Mouse (Mus musculus) cerebellum, adult 9-10 months (tissue): Measurements from ENCODE around the gene Maml3.

Experiments
- DNase-seq: peaks from one replicate; pipeline ENCODE4 v3.0.0; 2022

The Maml3 gene

DNA sequence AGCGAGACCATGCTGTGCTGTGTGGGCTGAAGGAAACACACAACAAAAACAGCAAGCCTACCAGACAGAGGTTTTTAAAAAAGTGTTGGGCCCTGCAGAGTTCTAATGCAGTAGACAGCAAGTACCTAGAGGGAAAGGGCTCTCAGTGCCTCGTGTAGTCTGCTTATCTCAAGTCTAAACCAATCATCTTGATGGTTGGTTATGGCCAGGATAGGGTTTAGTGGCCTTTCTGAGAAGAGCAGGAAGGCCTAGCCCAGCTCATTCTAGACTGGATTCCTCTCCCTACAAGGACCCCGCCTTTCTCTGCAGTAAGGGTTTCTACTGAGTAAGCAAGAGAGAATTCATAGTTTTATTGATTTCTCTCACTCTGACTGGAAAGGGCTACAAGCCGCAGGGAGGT is 61.0 kb downstream of the Maml3 start:
- no peak for DNase-seq

DNA sequence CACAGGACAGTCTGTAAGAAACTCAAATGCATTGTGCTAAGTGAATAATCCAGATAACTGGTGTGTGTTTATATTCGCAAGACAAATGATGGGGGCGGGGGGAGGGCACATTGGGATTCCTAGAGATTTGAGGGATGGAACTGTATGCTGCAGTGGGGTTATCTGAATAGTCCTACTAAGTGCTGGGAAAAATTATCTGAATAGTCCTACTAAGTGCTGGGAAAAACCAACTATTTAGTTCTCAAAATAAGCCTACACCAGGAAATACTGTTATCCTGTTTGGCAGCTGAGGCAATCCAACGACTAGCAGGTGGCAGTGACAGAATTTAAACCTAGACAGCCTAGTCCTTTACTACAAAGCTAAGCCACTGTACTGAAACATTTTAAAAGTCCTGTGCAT is 62.2 kb downstream of the Maml3 start:
- DNase-seq: no peak

GRCm38 (mm10) chr3:52039958-52040357 is 64.9 kb downstream of the Maml3 start:
- DNase-seq: no peak

DNA sequence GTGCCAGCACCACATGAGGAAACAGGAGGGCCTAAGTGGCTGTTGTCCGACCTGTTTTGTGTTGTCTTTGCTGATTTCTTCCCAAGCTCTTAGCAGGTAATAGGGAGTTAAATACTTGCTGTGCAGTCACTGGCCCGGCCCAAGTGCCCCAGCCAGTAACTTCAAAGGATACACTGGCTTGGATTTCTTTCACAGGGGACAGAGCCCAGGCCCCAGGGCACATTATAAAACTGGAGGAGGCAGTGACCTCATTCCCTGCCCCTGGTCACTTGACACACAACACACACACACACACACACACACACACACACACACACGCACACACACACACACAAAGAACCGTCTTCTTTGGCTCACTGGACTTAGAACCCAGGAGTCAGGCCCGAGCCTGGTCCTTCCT is 67.6 kb downstream of the Maml3 start:
- no peak for DNase-seq

DNA sequence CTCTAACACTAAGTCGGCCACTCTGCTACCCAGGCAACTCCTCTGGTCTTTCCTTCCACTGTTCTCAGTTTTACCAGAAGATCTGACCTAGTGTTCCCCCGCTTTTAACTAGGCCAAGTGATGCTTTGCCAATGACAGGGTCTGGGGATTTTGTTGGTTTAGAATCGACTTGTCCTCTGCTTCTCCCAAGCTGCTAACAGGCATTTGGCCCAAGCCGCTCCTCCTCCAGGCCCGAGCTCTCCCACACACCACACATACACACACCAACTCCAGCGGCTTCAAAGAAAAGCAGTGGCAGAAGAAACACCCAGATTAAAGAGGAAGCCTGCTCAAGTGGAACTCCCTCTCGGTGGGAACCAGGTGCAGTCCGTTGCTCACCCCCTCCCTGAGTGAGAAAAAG is 69.5 kb downstream of the Maml3 start:
- DNase-seq: no peak

DNA sequence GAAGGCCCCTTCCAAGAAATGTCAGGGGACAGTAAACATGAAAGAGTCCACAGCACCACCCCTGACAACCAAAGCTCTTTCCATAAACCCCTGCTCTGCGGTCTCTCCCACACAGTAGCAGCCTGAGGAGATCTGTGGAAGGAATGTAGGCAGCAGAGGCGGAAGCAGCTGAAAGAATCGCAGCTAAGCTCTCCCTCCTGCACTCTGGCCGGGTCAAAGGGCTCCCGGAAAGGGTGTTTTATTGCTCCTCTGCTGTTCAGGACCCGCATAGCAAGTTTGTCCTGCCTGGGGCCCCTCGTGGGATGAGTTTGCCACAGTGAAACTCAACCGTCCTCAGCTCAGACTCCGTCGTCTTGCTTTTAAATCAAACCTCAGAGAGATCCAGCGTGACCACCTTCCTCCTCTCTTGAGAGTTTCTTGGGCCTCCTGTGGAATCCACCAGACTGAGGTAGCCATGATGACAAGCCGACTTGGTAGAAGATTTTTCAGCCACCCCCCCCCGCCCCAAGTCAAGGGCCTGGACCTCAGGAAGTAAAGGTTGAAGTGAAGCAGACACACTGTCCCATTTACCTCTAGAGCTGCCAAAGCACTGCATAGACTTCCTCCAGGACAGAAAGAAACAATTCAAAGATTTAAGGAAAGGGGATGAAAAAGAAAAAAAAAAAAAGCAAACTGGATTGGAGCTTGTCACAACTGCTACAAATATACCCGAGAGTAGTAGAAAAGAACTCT is 70.9 kb downstream of the Maml3 start:
- no peak for DNase-seq

DNA sequence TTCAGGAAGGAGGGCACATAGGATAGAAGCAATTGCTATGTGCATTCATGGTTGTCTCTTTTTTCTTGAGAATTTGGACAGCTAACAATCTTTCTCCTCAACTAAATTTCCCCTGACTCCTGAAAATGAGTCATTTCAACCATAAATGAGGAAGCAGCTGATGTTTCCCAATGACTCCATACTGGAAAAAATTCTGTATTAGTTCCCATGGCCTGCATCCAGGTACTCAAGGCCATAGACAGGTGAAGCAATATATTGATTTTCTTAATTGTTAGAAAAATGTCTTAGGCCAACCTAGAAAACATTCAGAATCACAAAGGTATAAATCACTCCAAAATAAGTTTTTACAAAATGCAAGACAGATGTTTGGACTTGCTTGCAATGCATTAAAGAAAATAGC is 73.5 kb downstream of the Maml3 start:
- DNase-seq: no peak

DNA sequence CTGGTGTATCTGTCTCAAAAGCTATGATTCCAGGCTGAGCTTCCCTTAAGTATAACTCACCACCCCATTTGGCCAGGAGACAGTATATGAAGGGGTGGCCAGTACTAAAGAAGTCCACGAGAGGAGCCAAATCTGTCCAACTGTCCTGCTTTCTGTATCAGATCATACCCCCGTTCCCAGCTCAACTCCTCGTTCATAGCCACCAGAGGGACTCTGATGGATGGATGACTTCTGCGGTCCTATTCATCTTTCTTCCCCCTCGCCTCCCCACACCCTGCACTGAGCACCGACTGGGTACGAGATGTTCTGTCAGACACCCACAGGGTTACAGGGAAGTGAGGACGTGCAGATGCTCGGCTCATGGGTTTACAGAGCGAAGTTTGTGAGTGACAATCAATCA is 74.8 kb downstream of the Maml3 start:
- no peak for DNase-seq

GRCm38 (mm10) chr3:52029661-52030081 is 75.2 kb downstream of the Maml3 start:
- no peak for DNase-seq

DNA sequence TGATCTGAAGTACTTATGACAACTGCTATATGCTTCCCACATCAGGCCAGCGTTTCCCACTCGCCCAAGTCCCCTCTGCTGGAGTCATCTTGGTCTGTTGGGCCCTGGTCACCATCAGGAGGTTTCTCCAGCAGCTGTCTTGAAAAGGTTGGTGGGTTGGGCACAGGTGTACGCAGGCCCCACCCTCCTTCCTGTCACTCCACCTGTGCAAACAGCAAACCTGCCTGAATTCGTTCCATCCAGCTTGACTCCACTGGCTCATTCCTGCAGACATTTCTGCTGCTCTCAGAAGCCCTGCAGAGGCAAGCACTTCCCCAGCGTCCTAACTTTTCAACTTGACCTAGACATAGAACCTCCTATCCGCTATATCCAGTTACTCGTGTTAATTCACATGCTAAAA is 76.9 kb downstream of the Maml3 start:
- no peak for DNase-seq

- DNase-seq: no peak
These were observed 82.4 kb downstream of the Maml3 start for GRCm38 (mm10) chr3:52022486-52022885.

DNA sequence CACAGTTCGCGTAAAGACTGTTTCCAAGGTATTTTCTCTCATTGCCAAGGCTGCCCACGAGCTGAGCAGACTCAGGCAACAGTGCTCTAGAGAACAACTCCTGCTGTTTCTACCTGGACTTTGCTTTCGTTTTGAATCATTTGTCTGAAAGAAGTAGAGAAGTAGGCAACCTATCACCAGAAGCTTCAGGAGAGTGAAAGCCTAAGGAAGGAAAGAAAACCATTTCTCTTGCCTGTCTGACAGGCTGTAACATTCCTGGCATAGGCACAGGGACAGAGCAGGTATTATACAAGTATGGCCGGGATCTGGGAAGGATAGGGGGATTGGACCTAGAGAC is 86.8 kb downstream of the Maml3 start:
- DNase-seq: no peak

- no peak for DNase-seq
These were observed 87.3 kb downstream of the Maml3 start for GRCm38 (mm10) chr3:52017439-52018102.

- DNase-seq: no peak
These were observed 88.7 kb downstream of the Maml3 start for GRCm38 (mm10) chr3:52016178-52016577.

GRCm38 (mm10) chr3:52015556-52015955 is 89.3 kb downstream of the Maml3 start:
- DNase-seq: peak; percentile 53

GRCm38 (mm10) chr3:52011032-52011710 is 93.7 kb downstream of the Maml3 start:
- DNase-seq: no peak

DNA sequence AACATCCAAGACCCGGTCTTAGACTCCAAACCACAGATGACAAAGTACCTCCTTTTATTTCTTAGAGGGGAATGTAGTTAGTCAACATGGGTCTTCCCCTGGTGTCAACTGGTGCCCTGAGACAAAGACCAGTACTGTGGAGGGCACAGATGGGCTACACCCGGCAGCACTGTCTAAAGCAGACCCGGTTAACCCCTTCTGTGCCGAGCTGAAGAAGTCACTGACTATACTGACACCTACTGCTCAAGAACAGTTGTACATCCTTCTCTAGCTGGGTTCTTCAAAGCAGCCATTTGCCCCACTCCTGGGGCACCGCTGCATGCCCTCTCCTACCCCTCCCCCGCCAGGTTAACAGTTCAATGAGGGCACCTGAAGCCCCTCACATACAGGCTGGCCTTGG is 95.6 kb downstream of the Maml3 start:
- DNase-seq: peak; percentile 51

- peak; percentile 88 for DNase-seq
These were observed 97.1 kb downstream of the Maml3 start for GRCm38 (mm10) chr3:52007602-52008252.

DNA sequence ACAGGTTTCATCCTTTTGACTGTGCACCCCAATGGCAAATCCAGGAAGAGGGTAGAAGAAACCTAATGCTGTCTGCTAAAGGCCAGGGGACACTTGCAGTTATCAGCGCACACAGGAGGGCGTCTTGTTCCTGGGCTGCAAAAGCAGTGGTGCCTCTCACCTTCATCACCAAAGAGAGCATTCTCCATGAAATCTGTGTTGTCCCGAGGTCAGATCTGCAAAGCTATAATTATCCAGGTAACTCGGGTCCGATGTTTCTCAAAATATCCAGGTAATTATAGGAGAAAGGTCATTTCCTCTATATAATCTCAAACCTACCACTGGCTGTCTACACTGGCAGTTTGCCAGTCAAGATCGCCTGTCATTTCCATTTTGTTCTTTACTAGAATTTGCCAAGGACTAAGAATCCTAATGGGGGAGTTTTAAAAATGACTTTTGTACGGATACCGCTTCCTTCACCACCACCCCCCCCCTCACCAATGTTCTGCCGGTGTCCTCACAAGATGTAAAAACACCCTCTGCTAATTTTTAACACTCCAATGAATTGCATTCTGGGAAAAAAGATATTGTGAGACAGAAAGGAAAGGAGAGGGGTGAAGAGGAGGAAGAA is 98.0 kb downstream of the Maml3 start:
- peak; percentile 66 for DNase-seq

DNA sequence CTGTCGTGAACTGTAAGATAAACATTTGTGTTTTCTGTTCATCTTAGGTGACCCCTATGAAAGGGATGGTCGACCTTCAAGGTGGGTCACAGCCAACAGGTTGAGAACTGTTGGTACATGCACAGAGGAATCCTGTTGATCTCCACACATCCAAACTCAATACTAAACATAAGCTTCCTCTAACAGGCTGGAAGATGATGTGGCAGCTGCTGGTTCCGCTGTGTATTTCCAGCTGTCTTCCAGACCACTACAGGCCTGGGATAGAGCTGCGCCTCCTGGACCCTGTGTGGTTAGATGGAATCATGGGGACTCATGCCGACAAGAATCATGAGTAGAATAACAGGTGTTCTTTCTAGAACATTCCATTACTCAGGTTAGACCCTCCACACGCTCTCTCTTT is 101.2 kb downstream of the Maml3 start:
- DNase-seq: no peak

DNA sequence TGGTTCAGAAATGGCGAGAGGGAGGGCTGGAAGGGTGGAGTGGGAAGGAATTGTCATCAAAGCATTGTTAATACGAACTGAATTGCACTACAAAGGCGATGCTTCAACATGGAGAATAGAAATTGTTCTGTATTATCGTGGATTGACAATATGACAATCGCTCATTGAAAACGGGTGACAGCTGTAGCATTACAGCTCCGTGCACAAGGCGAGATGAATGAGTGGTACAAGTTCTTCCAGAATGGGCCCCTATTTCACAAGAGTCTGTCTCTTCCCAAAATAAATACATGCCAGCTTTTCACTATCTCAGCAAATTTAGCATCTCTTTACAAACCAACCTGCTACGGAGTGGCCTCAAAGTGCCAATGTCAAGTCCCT is 103.4 kb downstream of the Maml3 start:
- DNase-seq: no peak

- DNase-seq: no peak
These were observed 103.9 kb downstream of the Maml3 start for GRCm38 (mm10) chr3:52000871-52001517.
